Mouse (Mus musculus) adrenal gland, postnatal 36 days (tissue): ENCODE measurements around the gene Gng7. TPM values are rescaled to one million over a fixed set of nuclear protein-coding genes. Genes with fewer than 3 reads are reported as not detected.

Experiments
- DNase-seq, 2 experiments: peaks; one replicate each; pipeline ENCODE4 v3.0.0; 2021; ENCODE audit warnings: mixed read lengths in 1 of 2
- total RNA-seq, 2 experiments: library from RNA; stranded (reverse); gene quantifications; 2 replicates each; pipeline ENCODE4 v1.2.3; 2021

Gng7 gene
- total RNA-seq, 2 experiments from 2014 or later: 6.4 to 6.7 TPM

DNA sequence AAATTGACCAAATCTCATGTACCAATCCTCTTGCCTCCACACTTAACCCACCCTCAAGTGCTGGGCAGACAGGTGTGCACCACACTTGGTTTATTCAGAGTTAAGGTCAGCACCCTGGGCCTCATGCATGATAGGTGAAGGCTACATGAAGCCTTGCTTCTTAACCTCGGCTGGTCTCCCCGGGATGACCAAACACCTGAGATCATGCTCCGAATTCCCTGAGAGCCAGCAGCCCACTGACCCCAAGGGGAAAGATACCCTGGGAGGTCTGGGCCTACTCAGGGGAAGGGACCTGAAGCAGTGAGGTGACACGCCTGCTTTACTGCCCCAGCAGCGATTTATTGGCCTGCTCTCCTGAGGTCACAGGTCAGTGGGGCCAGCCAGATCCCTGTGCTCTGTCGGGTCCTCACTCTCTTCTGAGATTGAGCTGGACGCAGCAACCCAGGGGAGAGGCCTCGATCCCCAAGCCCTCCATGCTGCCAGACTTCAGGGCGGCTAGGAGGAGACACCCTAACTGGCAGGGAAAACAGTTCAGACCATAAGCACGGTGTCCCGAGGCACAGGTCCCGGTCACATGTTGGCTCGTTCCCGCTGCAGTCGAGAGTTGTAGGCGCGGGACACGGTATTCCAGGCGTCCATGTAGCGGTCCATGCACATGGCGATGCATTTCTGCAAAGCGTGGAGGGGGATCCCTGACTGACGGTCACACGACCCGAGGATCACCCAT, 115.0 kb downstream of the Gng7 start:
- no peak for DNase-seq

DNA sequence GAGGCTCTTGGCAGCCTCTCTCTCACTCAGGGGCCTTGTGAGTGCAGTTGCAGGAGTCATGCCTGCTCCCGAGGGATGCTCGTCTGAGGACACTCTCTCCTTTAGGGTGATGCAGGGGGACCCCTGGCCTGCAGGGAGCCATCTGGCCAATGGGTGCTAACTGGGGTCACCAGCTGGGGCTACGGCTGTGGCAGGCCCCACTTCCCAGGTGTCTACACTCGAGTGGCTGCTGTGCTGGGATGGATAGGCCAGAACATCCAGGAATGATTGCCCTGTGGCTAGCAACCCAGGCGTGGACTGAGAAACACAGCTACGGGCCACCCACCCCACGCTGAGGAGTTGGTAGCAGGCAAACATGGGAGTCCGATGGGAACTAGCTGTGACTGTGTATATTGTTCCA, 115.7 kb downstream of the Gng7 start:
- DNase-seq: no peak

Other genes starting within 250 kb of the Gng7 start
- 10 to 100 TPM; 51.4 to 55.6 TPM for gene Sf3a2, start 216.7 kb downstream of the Gng7 start, total RNA-seq
- gene Plekhj1, start 216.3 kb downstream of the Gng7 start, total RNA-seq: 10 to 100 TPM; 84.6 to 86.8 TPM
- gene Amh, start 209.7 kb downstream of the Gng7 start, total RNA-seq: under 1 TPM; 0.40 to 0.83 TPM
- 1 to 10 TPM; 4.7 to 7.2 TPM for gene Jsrp1, start 201.4 kb downstream of the Gng7 start, total RNA-seq
- gene Oaz1, start 188.3 kb downstream of the Gng7 start, total RNA-seq: 1,000 to 10,000 TPM in 1 of 2 experiments, 100 to 1,000 TPM in 1; 923 to 1,039 TPM
- 1 to 10 TPM; 5.8 TPM for gene Lingo3, start 170.9 kb downstream of the Gng7 start, total RNA-seq
- 10 to 100 TPM; 26.6 to 36.8 TPM for gene Lsm7, start 159.7 kb downstream of the Gng7 start, total RNA-seq
- gene Sppl2b, start 159.7 kb downstream of the Gng7 start, total RNA-seq: 10 to 100 TPM; 28.1 to 30.3 TPM
- not detected for gene Tmprss9, start 143.1 kb downstream of the Gng7 start, total RNA-seq
- gene Timm13, start 114.0 kb downstream of the Gng7 start, total RNA-seq: 100 to 1,000 TPM; 202 to 239 TPM
- gene Lmnb2, start 96.7 kb downstream of the Gng7 start, total RNA-seq: 10 to 100 TPM; 11.2 to 17.2 TPM
- 100 to 1,000 TPM in 1 of 2 experiments, 10 to 100 TPM in 1; 81.7 to 149 TPM for gene Gadd45b, start 84.9 kb downstream of the Gng7 start, total RNA-seq
- 1 to 10 TPM; 1.2 to 1.5 TPM for gene Diras1, start 10.7 kb upstream of the Gng7 start, total RNA-seq
- 10 to 100 TPM; 33.2 to 68.5 TPM for gene Slc39a3, start 22.5 kb upstream of the Gng7 start, total RNA-seq
- 100 to 1,000 TPM; 223 to 227 TPM for gene Sgta, start 45.2 kb upstream of the Gng7 start, total RNA-seq
- 10 to 100 TPM; 51.5 to 56.6 TPM for gene Thop1, start 55.1 kb upstream of the Gng7 start, total RNA-seq
- 1 to 10 TPM in 1 of 2 experiments, under 1 TPM in 1; 0.36 to 2.1 TPM for gene Creb3l3, start 83.9 kb upstream of the Gng7 start, total RNA-seq
- gene Map2k2, start 91.0 kb upstream of the Gng7 start, total RNA-seq: 100 to 1,000 TPM; 178 to 186 TPM
- gene Zbtb7a, start 120.3 kb upstream of the Gng7 start, total RNA-seq: 10 to 100 TPM; 69.9 to 84.0 TPM
- 10 to 100 TPM; 26.7 to 28.2 TPM for gene Pias4, start 153.0 kb upstream of the Gng7 start, total RNA-seq
- 1,000 to 10,000 TPM; 1,540 to 1,602 TPM for gene Eef2, start 161.7 kb upstream of the Gng7 start, total RNA-seq
- 10 to 100 TPM; 77.1 to 78.2 TPM for gene Dapk3, start 168.1 kb upstream of the Gng7 start, total RNA-seq
- gene 4930442H23Rik, start 168.9 kb upstream of the Gng7 start, total RNA-seq: not detected
- not detected for gene Nmrk2, start 187.1 kb upstream of the Gng7 start, total RNA-seq
- gene Atcay, start 215.9 kb upstream of the Gng7 start, total RNA-seq: 1 to 10 TPM; 1.5 to 2.6 TPM
- gene Zfr2, start 218.2 kb upstream of the Gng7 start, total RNA-seq: 10 to 100 TPM in 1 of 2 experiments, 1 to 10 TPM in 1; 9.2 to 14.2 TPM
- gene Matk, start 238.0 kb upstream of the Gng7 start, total RNA-seq: under 1 TPM; 0.36 to 0.86 TPM